Mouse (Mus musculus) olfactory bulb, adult 2 months (tissue): ENCODE measurements around the gene Ccdc57.

Source experiments
- CTCF ChIP-seq: fragments of 200-500 bp; IDR thresholded peaks from 2 replicates; pipeline ENCODE4 v1.5.1; 2012; ENCODE audit warnings: low read depth, mild to moderate bottlenecking, low read length, moderate library complexity; ENCODE audit not compliant: insufficient read depth
- POLR2A ChIP-seq: fragments of 200-500 bp; IDR thresholded peaks from 2 replicates; pipeline ENCODE4 v1.6.1; 2012; ENCODE audit warnings: mild to moderate bottlenecking, low read depth, low read length, moderate library complexity; ENCODE audit not compliant: insufficient read depth

DNA sequence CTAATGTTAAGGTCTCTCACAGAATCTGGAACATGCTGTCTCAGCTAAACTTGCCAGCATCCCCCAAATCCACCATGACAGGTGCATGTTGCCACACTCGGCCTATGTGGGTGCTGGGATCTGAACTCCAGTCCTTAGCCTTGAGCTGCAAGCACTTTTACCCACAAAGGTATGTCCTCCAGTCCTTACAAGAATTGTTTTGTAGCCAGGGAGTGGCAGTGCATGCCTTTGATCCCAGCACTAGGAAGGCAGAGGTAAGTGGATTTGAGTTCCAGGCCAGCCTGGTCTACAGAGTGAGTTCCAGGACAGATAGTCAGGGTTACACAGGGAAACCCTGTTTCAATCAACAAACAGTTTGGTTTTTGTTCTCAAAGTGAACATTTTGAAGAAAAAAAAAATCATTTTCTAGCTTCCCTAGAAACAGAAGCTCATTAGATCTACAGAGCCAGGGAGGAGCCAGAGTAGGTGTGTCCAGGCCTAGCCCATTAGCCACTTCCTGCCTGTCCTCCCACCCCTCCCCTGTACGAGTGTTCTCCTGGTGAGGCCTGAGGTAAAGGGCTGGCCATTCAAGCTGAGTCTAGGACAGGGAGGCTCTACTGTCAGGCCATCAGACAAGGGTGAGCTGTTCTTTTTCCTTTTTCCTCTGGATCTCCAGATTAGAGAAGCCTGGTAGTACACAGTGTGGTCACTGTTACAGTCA, 82.2 kb downstream of the Ccdc57 start:
- no peak for TF ChIP-seq CTCF
- TF ChIP-seq POLR2A: no peak
